Mouse (Mus musculus) limb, embryonic 14.5 days (tissue): ENCODE measurements around the gene Tmco1. TPM values are rescaled to one million over a fixed set of nuclear protein-coding genes. Genes with fewer than 3 reads are reported as not detected.

Source experiments
- ATAC-seq: fragments of 200-750 bp; cut with Nextera tagmentation; 2 replicates; pipeline ENCODE4 v1.8.0; 2017; ENCODE audit warnings: low read depth, moderate number of reproducible peaks, moderate TSS enrichment; ENCODE audit not compliant: low FRiP score
- DNase-seq: peaks from one replicate; pipeline ENCODE4 v3.0.0-alpha.2; 2015; ENCODE audit warnings: low spot score
- H3K27ac ChIP-seq: fragments of 300-500 bp; sonication (generic); replicated peaks from 2 replicates; pipeline ENCODE4 v1.5.1; 2014; ENCODE audit warnings: low read depth, mild to moderate bottlenecking, low read length, moderate library complexity, mixed read lengths
- H3K27me3 ChIP-seq: fragments of 300-500 bp; sonication (generic); 2 replicates; pipeline ENCODE4 v1.6.1; 2014; ENCODE audit warnings: low read length, mixed read lengths; ENCODE audit not compliant: control insufficient read depth, insufficient read depth
- H3K36me3 ChIP-seq: fragments of 300-500 bp; sonication (generic); 2 replicates; pipeline ENCODE4 v1.6.1; 2014; ENCODE audit warnings: mild to moderate bottlenecking, low read length, moderate library complexity, mixed read lengths; ENCODE audit not compliant: control insufficient read depth, insufficient read depth
- H3K4me1 ChIP-seq: fragments of 300-500 bp; sonication (generic); 2 replicates; pipeline ENCODE4 v1.6.1; 2014; ENCODE audit warnings: antibody characterized with exemption, low read length, mixed read lengths; ENCODE audit not compliant: control insufficient read depth, insufficient read depth
- H3K4me2 ChIP-seq: fragments of 300-500 bp; sonication (generic); replicated peaks from 2 replicates; pipeline ENCODE4 v1.6.1; 2014; ENCODE audit warnings: low read depth, mild to moderate bottlenecking, low read length, moderate library complexity; ENCODE audit not compliant: severe bottlenecking
- H3K4me3 ChIP-seq: fragments of 300-500 bp; sonication (generic); replicated peaks from 2 replicates; pipeline ENCODE4 v1.5.1; 2014; ENCODE audit warnings: low read length
- H3K9ac ChIP-seq: fragments of 300-500 bp; sonication (generic); 2 replicates; pipeline ENCODE4 v1.6.1; 2014; ENCODE audit warnings: mild to moderate bottlenecking, low read depth, low read length, moderate library complexity; ENCODE audit not compliant: severe bottlenecking
- H3K9me3 ChIP-seq: fragments of 300-500 bp; sonication (generic); 2 replicates; pipeline ENCODE4 v1.6.1; 2016; ENCODE audit warnings: low read length; ENCODE audit not compliant: control insufficient read depth
- POLR2A ChIP-seq: fragments of 200-500 bp; IDR thresholded peaks from 2 replicates; pipeline ENCODE4 v1.8.0; 2012; ENCODE audit warnings: inconsistent platforms, mild to moderate bottlenecking, moderate library complexity, borderline replicate concordance; ENCODE audit not compliant: insufficient read depth, insufficient read length; ENCODE audit errors: extremely low read depth
- WGBS: fragments of 180-500 bp; shearing (Covaris S2); extraction: QIAGEN DNeasy Blood & Tissue Kit; methylation state at CpG from one replicate; pipeline ENCODE4 v1.1.7; 2014; 5-methylcytosine and 5-hydroxymethylcytosine counted together
- polyA plus RNA-seq, 2 experiments: library from polyadenylated mRNA; depleted of rRNA in 1 of 2; stranded (reverse) in 1 of 2; unstranded in 1 of 2; fragments of >200 nt; fragmentation: Nextera tagmentation in 1 of 2; extraction: Ambion mirVana in 1 of 2; gene quantifications; 2 replicates each; pipeline versions ENCODE4 v1.2.1 to v1.2.3; 2012 to 2014

The Tmco1 gene
- polyA plus RNA-seq, 2 experiments = 73.4 to 86.5 TPM

GRCm38 (mm10) chr1:167349815-167350596 lies 41.8 kb downstream of the Tmco1 start, which contains the start of gene Aldh9a1:
Gene Aldh9a1, plus strand, starts transcription at chr1:167349991.
- Histone ChIP-seq H3K27me3 (no peaks in the 10 kb centered on the region), H3K4me2 (peak within 1 kb of the TSS; percentile 81), H3K9me3 (no peaks in the 10 kb centered on the region), H3K9ac (peak within 1 kb of the TSS; percentile 71), H3K27ac (peak within 1 kb of the TSS; percentile 59; the same call in 1 of the 2 replicates), H3K4me1 (no peaks in the 10 kb centered on the region), H3K4me3 (peak within 1 kb of the TSS; percentile 69), H3K36me3 (peaks cover 5% of the 10 kb centered on the region; the same call in 1 of the 2 replicates)
- 0 out of 2 replicates have a peak, but pooled peaks have one; percentile 18 for TF ChIP-seq POLR2A
- DNase-seq (peak; percentile 88), ATAC-seq (peak; percentile 94)
- 3% methylated on average over 52 of the region's 55 CpGs for WGBS

- DNase-seq (peak; percentile 13), ATAC-seq (no peak)
- 26% methylated on average over 13 of the region's 13 CpGs for WGBS
- peak overlapping the region; percentile 71 for H3K9ac ChIP-seq
- no peaks in the 10 kb centered on the region for H3K27me3 ChIP-seq
- peak overlapping the region; percentile 69 for H3K4me3 ChIP-seq
- no peaks in the 10 kb centered on the region for H3K9me3 ChIP-seq
- peaks cover 12% of the 10 kb centered on the region for H3K36me3 ChIP-seq
- no peaks in the 10 kb centered on the region for H3K4me1 ChIP-seq
- no peak for TF ChIP-seq POLR2A
- 0 out of 2 replicates have a peak overlapping the region, but pooled peaks have one; percentile 59 for H3K27ac ChIP-seq
- peak overlapping the region; percentile 81 for H3K4me2 ChIP-seq
These were observed 42.6 kb downstream of the Tmco1 start for GRCm38 (mm10) chr1:167350597-167351415.

- no peak for DNase-seq
- Histone ChIP-seq H3K27me3 (no peaks in the 10 kb centered on the region), H3K4me3 (no peak overlapping the region), H3K9ac (no peak overlapping the region), H3K9me3 (no peaks in the 10 kb centered on the region), H3K36me3 (peaks cover 20% of the 10 kb centered on the region), H3K4me2 (no peak overlapping the region), H3K27ac (no peak overlapping the region), H3K4me1 (no peaks in the 10 kb centered on the region)
- ATAC-seq = no peak
- WGBS = 87% methylated on average over 14 of the region's 14 CpGs
- TF ChIP-seq POLR2A = no peak
These were observed 44.2 kb downstream of the Tmco1 start for GRCm38 (mm10) chr1:167352403-167352802.

GRCm38 (mm10) chr1:167357387-167357786 lies 49.2 kb downstream of the Tmco1 start:
- 95% methylated on average over 9 of the region's 9 CpGs for WGBS
- Histone ChIP-seq H3K4me3 (no peak overlapping the region), H3K4me2 (no peak overlapping the region), H3K9ac (no peak overlapping the region), H3K27ac (no peak overlapping the region), H3K27me3 (no peaks in the 10 kb centered on the region), H3K4me1 (no peaks in the 10 kb centered on the region), H3K9me3 (no peaks in the 10 kb centered on the region), H3K36me3 (peaks cover 30% of the 10 kb centered on the region)
- ATAC-seq (no peak), DNase-seq (no peak)
- no peak for TF ChIP-seq POLR2A

- H3K36me3 ChIP-seq = peaks cover 30% of the 10 kb centered on the region
- ATAC-seq (no peak), DNase-seq (no peak)
- H3K4me3 ChIP-seq = no peak overlapping the region
- TF ChIP-seq POLR2A = no peak
- no peaks in the 10 kb centered on the region for H3K4me1 ChIP-seq
- WGBS = 83% methylated on average over 9 of the region's 9 CpGs
- no peak overlapping the region for H3K27ac ChIP-seq
- H3K27me3 ChIP-seq = no peaks in the 10 kb centered on the region
- no peak overlapping the region for H3K4me2 ChIP-seq
- no peaks in the 10 kb centered on the region for H3K9me3 ChIP-seq
- no peak overlapping the region for H3K9ac ChIP-seq
These were observed 50.6 kb downstream of the Tmco1 start for GRCm38 (mm10) chr1:167358731-167359130.
